Mouse (Mus musculus) c-Kit-negative CD71-positive TER-119-positive erythroid progenitor cells, embryonic 14.5 days (primary cell): ENCODE measurements around the gene Elovl3.
"Not testable (repeated sequence)": the region's sequence is repeated elsewhere in the genome, so short reads cannot be mapped to it uniquely, and the experiment has no call there.

Experiments
- DNase-seq: peaks from one replicate; pipeline ENCODE4 v3.0.0-alpha.2; 2013; ENCODE audit warnings: low read depth, low spot score

Gene Elovl3

GRCm38 (mm10) chr19:46131694-46132525, at the start of gene Elovl3:
Gene Elovl3 (plus strand): TSS chr19:46131897.
- no peak for DNase-seq

- DNase-seq = no peak
These were observed 46.5 kb upstream of the Elovl3 start for GRCm38 (mm10) chr19:46085185-46085584.

GRCm38 (mm10) chr19:46086337-46086736, 45.4 kb upstream of the Elovl3 start:
- peak; percentile 63 for DNase-seq

- no peak for DNase-seq
These were observed 43.8 kb upstream of the Elovl3 start for GRCm38 (mm10) chr19:46087871-46088270.

- DNase-seq = no peak
These were observed 40.1 kb upstream of the Elovl3 start for GRCm38 (mm10) chr19:46091641-46092040.

GRCm38 (mm10) chr19:46094144-46094543, 37.6 kb upstream of the Elovl3 start:
- no peak for DNase-seq

- DNase-seq = no peak
These were observed 36.4 kb upstream of the Elovl3 start for GRCm38 (mm10) chr19:46095291-46095690.

GRCm38 (mm10) chr19:46096396-46096795, 35.3 kb upstream of the Elovl3 start:
- DNase-seq = no peak

GRCm38 (mm10) chr19:46099561-46099960, 32.1 kb upstream of the Elovl3 start:
- DNase-seq = no peak

GRCm38 (mm10) chr19:46103437-46104186, 28.1 kb upstream of the Elovl3 start:
- DNase-seq = no peak

- no peak for DNase-seq
These were observed 27.5 kb upstream of the Elovl3 start for GRCm38 (mm10) chr19:46104187-46104557.

- DNase-seq = no peak
These were observed 21.5 kb upstream of the Elovl3 start for GRCm38 (mm10) chr19:46110214-46110613.

GRCm38 (mm10) chr19:46110781-46111180, 20.9 kb upstream of the Elovl3 start:
- DNase-seq = no peak

- no peak for DNase-seq
These were observed 17.1 kb upstream of the Elovl3 start for GRCm38 (mm10) chr19:46114617-46115016.

GRCm38 (mm10) chr19:46119458-46119857, 12.2 kb upstream of the Elovl3 start:
- no peak for DNase-seq

GRCm38 (mm10) chr19:46120872-46121271, 10.8 kb upstream of the Elovl3 start:
- DNase-seq = no peak

- no peak for DNase-seq
These were observed 7.8 kb upstream of the Elovl3 start for GRCm38 (mm10) chr19:46123876-46124275.

- no peak for DNase-seq
These were observed 7.0 kb upstream of the Elovl3 start for GRCm38 (mm10) chr19:46124651-46125050.

- DNase-seq = no peak
These were observed 5.4 kb upstream of the Elovl3 start for GRCm38 (mm10) chr19:46126301-46126700.

GRCm38 (mm10) chr19:46129737-46130136, 2.0 kb upstream of the Elovl3 start:
- DNase-seq = not testable (repeated sequence)

GRCm38 (mm10) chr19:46131283-46131682, 414 bp upstream of the Elovl3 start:
- DNase-seq = no peak

- no peak for DNase-seq
These were observed 880 bp downstream of the Elovl3 start for GRCm38 (mm10) chr19:46132577-46132976.

GRCm38 (mm10) chr19:46135297-46135696, 3.6 kb downstream of the Elovl3 start:
- peak; percentile 44 for DNase-seq
